Mouse (Mus musculus) kidney, adult 2 months (tissue): ENCODE measurements around the gene Hist1h3g. TPM values are rescaled to one million over a fixed set of nuclear protein-coding genes. Genes with fewer than 3 reads are reported as not detected.
"Not testable (repeated sequence)": the region's sequence is repeated elsewhere in the genome, so short reads cannot be mapped to it uniquely, and the experiment has no call there.

Experiments used
- DNase-seq: peaks from one replicate; pipeline ENCODE4 v3.0.0; 2021
- H3K27ac ChIP-seq: fragments of 200-500 bp; 2 replicates; pipeline ENCODE4 v1.5.1; 2012; ENCODE audit warnings: low read depth, low read length, control low read depth, inconsistent platforms; ENCODE audit not compliant: insufficient read depth
- H3K27me3 ChIP-seq: fragments of 200-500 bp; replicated peaks from 2 replicates; pipeline ENCODE4 v1.6.1; 2012; ENCODE audit warnings: mild to moderate bottlenecking, moderate library complexity, low read length, inconsistent platforms; ENCODE audit not compliant: control insufficient read depth, insufficient read depth
- H3K36me3 ChIP-seq: fragments of 200-500 bp; 2 replicates; pipeline ENCODE4 v1.6.1; 2012; ENCODE audit warnings: mild to moderate bottlenecking, moderate library complexity, low read length, inconsistent platforms; ENCODE audit not compliant: control insufficient read depth, insufficient read depth
- H3K4me1 ChIP-seq: fragments of 200-500 bp; 2 replicates; pipeline ENCODE4 v1.6.1; 2011; ENCODE audit warnings: low read length; ENCODE audit not compliant: control insufficient read depth, insufficient read depth
- H3K4me3 ChIP-seq: fragments of 200-500 bp; 2 replicates; pipeline ENCODE4 v1.5.1; 2011; ENCODE audit warnings: mild to moderate bottlenecking, low read depth, low read length, control low read depth; ENCODE audit not compliant: insufficient read depth
- CTCF ChIP-seq: fragments of 200-500 bp; conservative IDR thresholded peaks from 2 replicates; pipeline ENCODE4 v1.5.1; 2011; ENCODE audit warnings: low read depth, mild to moderate bottlenecking, control low read depth, low read length, moderate library complexity, mixed read lengths; ENCODE audit not compliant: insufficient read depth, insufficient read length
- POLR2A ChIP-seq: fragments of 200-500 bp; IDR thresholded peaks from one replicate; pipeline ENCODE4 v1.6.1; 2011; ENCODE audit warnings: low read depth, low read length, control low read depth
- WGBS: fragments of 180-500 bp; shearing (Covaris S2); methylation state at CpG from one replicate; pipeline ENCODE4 v1.1.7; 2018; 5-methylcytosine and 5-hydroxymethylcytosine counted together
- polyA plus RNA-seq: library from polyadenylated mRNA; depleted of rRNA; stranded (reverse); fragments of >200 nt; gene quantifications from 2 replicates; pipeline ENCODE4 v1.2.3, GENCODE M21; 2012

Hist1h3g gene
- polyA plus RNA-seq, 1 experiment, result 0.25 TPM

GRCm38 (mm10) chr13:23554393-23554792 is 19.2 kb downstream of the Hist1h3g start:
- no peaks in the 10 kb centered on the region for H3K27me3 ChIP-seq
- WGBS, result 18% methylated on average over 9 of the region's 9 CpGs
- TF ChIP-seq POLR2A (no peak), CTCF (no peak)
- no peaks in the 10 kb centered on the region for H3K36me3 ChIP-seq
- H3K27ac ChIP-seq, result no peak overlapping the region
- DNase-seq, result no peak
- peak overlapping the region; percentile 52; the same call in 1 of the 2 replicates for H3K4me3 ChIP-seq
- no peaks in the 10 kb centered on the region for H3K4me1 ChIP-seq

- WGBS, result under 1% methylated on average over 54 of the region's 54 CpGs
Observed at GRCm38 (mm10) chr13:23554925-23555838, 20.0 kb downstream of the Hist1h3g start.

GRCm38 (mm10) chr13:23555839-23556416 is 20.7 kb downstream of the Hist1h3g start:
- DNase-seq, result peak; percentile 91
- H3K4me1 ChIP-seq, result no peaks in the 10 kb centered on the region
- H3K36me3 ChIP-seq, result no peaks in the 10 kb centered on the region
- peak overlapping the region; percentile 84 for H3K27ac ChIP-seq
- under 1% methylated on average over 18 of the region's 18 CpGs for WGBS
- TF ChIP-seq CTCF, result no peak
- H3K27me3 ChIP-seq, result no peaks in the 10 kb centered on the region
- peak overlapping the region; percentile 52 for H3K4me3 ChIP-seq

More at GRCm38 (mm10) chr13:23554925-23555838, 20.0 kb downstream of the Hist1h3g start:
- no peak for TF ChIP-seq CTCF
- peak; percentile 15 for TF ChIP-seq POLR2A
- Histone ChIP-seq H3K36me3 (no peaks in the 10 kb centered on the region), H3K4me3 (peak overlapping the region; percentile 52), H3K27ac (peak overlapping the region; percentile 66; the same call in 1 of the 2 replicates), H3K27me3 (no peaks in the 10 kb centered on the region), H3K4me1 (no peaks in the 10 kb centered on the region)
- DNase-seq, result peak; percentile 73

GRCm38 (mm10) chr13:23556906-23557305 is 21.7 kb downstream of the Hist1h3g start:
- TF ChIP-seq POLR2A (no peak), CTCF (no peak)
- H3K4me3 ChIP-seq, result no peak overlapping the region
- no peaks in the 10 kb centered on the region for H3K36me3 ChIP-seq
- H3K27me3 ChIP-seq, result no peaks in the 10 kb centered on the region
- no peaks in the 10 kb centered on the region for H3K4me1 ChIP-seq
- WGBS, result 71% methylated on average over 3 of the region's 3 CpGs
- H3K27ac ChIP-seq, result no peak overlapping the region
- DNase-seq, result no peak

GRCm38 (mm10) chr13:23560699-23561098 is 25.5 kb downstream of the Hist1h3g start:
- not testable (repeated sequence) for H3K36me3 ChIP-seq, H3K27ac ChIP-seq, H3K4me1 ChIP-seq, H3K4me3 ChIP-seq, H3K27me3 ChIP-seq, DNase-seq
- 26% methylated on average over 2 of the region's 2 CpGs for WGBS

- not testable (repeated sequence) for H3K4me1 ChIP-seq, H3K36me3 ChIP-seq, DNase-seq, H3K27me3 ChIP-seq, H3K4me3 ChIP-seq, H3K27ac ChIP-seq
- 2% methylated on average over 2 of the region's 5 CpGs for WGBS
Observed at GRCm38 (mm10) chr13:23561531-23561882, 26.3 kb downstream of the Hist1h3g start.

- H3K27me3 ChIP-seq, H3K4me1 ChIP-seq, H3K36me3 ChIP-seq: not testable (repeated sequence)
- peak within 1 kb of the TSS; percentile 69 for H3K4me3 ChIP-seq
- peak; percentile 96 for DNase-seq
- TF ChIP-seq POLR2A, result peak; percentile 66
- WGBS, result under 1% methylated on average over 65 of the region's 67 CpGs
- peak within 1 kb of the TSS; percentile 72 for H3K27ac ChIP-seq
Observed at GRCm38 (mm10) chr13:23561883-23562659, 26.8 kb downstream of the Hist1h3g start, which contains the start of gene Hist1h3e. Hist1h3e (minus strand) TSS chr13:23562369.
